Mouse (Mus musculus): Measurements from ENCODE around the gene Olfr509. TPM values are rescaled to one million over a fixed set of nuclear protein-coding genes. Genes with fewer than 3 reads are reported as not detected.
"Not testable (repeated sequence)": the region's sequence is repeated elsewhere in the genome, so short reads cannot be mapped to it uniquely, and the experiment has no call there.

The Olfr509 gene
- polyA plus RNA-seq, 1 experiment from 2014 or later = 0.05 TPM

DNA sequence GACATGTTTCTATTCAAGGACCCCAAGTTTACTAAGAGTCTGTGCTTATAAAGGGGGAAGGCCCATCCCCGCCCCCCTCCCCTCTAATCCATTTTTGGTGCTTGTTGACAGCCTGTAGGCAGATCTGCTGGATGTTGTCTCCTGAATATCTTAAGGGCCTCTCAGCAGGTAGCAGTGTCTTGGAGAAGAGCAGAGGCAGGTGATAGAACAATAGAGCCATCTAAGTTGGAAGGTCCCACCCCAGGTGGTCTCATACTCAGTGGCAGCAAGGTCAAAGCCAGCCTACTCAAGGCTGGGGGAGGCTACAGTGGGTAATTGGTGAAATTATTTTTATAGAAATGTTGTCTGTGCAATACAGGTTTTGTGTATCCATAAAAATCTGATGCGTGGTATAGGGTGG lies 37.6 kb downstream of the Olfr509 start:
- Histone ChIP-seq H3K4me3 (ENCODE audit: low read depth, low read length) (no peak overlapping the region), H3K27me3 (ENCODE audit: insufficient read depth, low read length) (no peaks in the 10 kb centered on the region), H3K4me2 (no peak overlapping the region), H3K27ac (ENCODE audit: low read depth) (no peak overlapping the region), H3K36me3 (ENCODE audit: insufficient read depth) (no peaks in the 10 kb centered on the region), H3K4me1 (ENCODE audit: insufficient read depth) (no peaks in the 10 kb centered on the region), H3K9me3 (ENCODE audit: low read depth, low read length) (no peaks in the 10 kb centered on the region), H3K9ac (no peak overlapping the region)
- no peak for TF ChIP-seq CTCF (IDR thresholded peaks at IDR 0.05; ENCODE audit: low read depth)
- 71% methylated on average over 2 of the region's 2 CpGs for WGBS
- DNase-seq (no peak), ATAC-seq (ENCODE audit: insufficient read depth) (no peak)

DNA sequence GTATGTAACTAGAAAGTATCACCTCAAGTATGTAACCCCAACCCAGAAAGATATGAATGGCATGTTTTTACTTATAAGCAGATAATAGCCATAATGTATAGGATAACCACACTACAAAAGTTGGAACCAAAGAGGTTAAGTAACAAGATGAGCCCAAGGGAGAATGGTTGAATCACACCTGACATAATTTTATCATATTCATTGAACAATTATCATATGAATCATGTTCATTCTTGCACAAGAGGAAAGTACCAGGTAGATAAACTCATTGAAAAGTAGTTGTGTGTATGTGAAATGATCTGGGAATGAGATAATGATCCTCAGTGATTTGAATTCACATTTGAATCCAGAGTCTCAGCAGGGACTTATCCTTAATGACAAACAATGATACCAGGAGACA lies 41.2 kb downstream of the Olfr509 start, which contains the start of gene Olfr506:
Gene Olfr506 (plus strand): TSS at position 301 of the 400 bp plus-strand sequence.
- ATAC-seq (ENCODE audit: insufficient read depth) = no peak
- H3K9ac ChIP-seq = no peak within 1 kb of the TSS
- H3K27ac ChIP-seq (ENCODE audit: low read depth) = no peak within 1 kb of the TSS
- H3K9me3 ChIP-seq (ENCODE audit: low read depth, low read length) = no peaks in the 10 kb centered on the region
- no peak within 1 kb of the TSS for H3K4me2 ChIP-seq
- TF ChIP-seq CTCF (IDR thresholded peaks at IDR 0.05; ENCODE audit: low read depth) = no peak
- no peak within 1 kb of the TSS for H3K4me3 ChIP-seq (ENCODE audit: low read depth, low read length)
- no peak for DNase-seq
- no peaks in the 10 kb centered on the region for H3K4me1 ChIP-seq (ENCODE audit: insufficient read depth)
- no peaks in the 10 kb centered on the region for H3K27me3 ChIP-seq (ENCODE audit: insufficient read depth, low read length)
- no peaks in the 10 kb centered on the region for H3K36me3 ChIP-seq (ENCODE audit: insufficient read depth)

DNA sequence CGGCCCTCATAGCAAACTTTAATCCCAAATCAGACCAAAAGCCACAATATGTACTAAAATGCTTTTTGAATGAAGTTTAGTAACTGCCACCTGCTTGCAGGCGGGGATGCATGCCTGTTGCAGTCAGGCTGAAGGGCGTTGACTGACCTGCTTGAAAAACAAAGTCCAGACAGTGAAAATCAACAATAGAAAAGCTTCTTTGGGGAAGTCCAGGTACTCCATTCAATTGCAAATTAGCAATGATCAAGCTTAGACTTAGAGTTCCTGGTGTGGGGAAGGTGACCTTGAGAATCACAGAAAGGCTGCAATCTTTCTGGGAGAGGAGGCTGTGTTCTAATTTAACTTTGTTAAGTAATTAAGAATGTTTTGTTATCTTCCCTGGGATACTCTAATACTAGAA lies 49.8 kb downstream of the Olfr509 start:
- H3K9me3 ChIP-seq (ENCODE audit: low read depth, low read length) = not testable (repeated sequence)
- 73% methylated on average over 3 of the region's 3 CpGs for WGBS

More for the DNA sequence above, 49.8 kb downstream of the Olfr509 start:
- not testable (repeated sequence) for DNase-seq; H3K4me1 ChIP-seq (ENCODE audit: insufficient read depth); H3K36me3 ChIP-seq (ENCODE audit: insufficient read depth); H3K27ac ChIP-seq (ENCODE audit: low read depth); H3K4me3 ChIP-seq (ENCODE audit: low read depth, low read length); ATAC-seq (ENCODE audit: insufficient read depth); H3K27me3 ChIP-seq (ENCODE audit: insufficient read depth, low read length); H3K9ac ChIP-seq; H3K4me2 ChIP-seq

Other genes with a start within 250 kb of the Olfr509 start
- not detected in 2 replicates for gene Olfr497, start 231.5 kb downstream of the Olfr509 start, polyA plus RNA-seq (2014; fragmentation: Nextera tagmentation; extraction: Ambion mirVana)
- gene Olfr498, start 186.6 kb downstream of the Olfr509 start, polyA plus RNA-seq (2014; fragmentation: Nextera tagmentation; extraction: Ambion mirVana) = not detected in 2 replicates
- not detected in 2 replicates for gene Olfr502, start 126.8 kb downstream of the Olfr509 start, polyA plus RNA-seq (2014; fragmentation: Nextera tagmentation; extraction: Ambion mirVana)
- gene Olfr503, start 107.4 kb downstream of the Olfr509 start, polyA plus RNA-seq (2014; fragmentation: Nextera tagmentation; extraction: Ambion mirVana) = not detected in 2 replicates
- gene Olfr504, start 86.1 kb downstream of the Olfr509 start, polyA plus RNA-seq (2014; fragmentation: Nextera tagmentation; extraction: Ambion mirVana) = not detected in 2 replicates
- not detected in 2 replicates for gene Olfr506, start 41.1 kb downstream of the Olfr509 start, polyA plus RNA-seq (2014; fragmentation: Nextera tagmentation; extraction: Ambion mirVana)
- gene Olfr507, start 30.1 kb downstream of the Olfr509 start, polyA plus RNA-seq (2014; fragmentation: Nextera tagmentation; extraction: Ambion mirVana) = not detected in 2 replicates
- gene Olfr508, start 21.9 kb downstream of the Olfr509 start, polyA plus RNA-seq (2014; fragmentation: Nextera tagmentation; extraction: Ambion mirVana) = not detected in 2 replicates
- gene Olfr510, start 14.5 kb upstream of the Olfr509 start, polyA plus RNA-seq (2014; fragmentation: Nextera tagmentation; extraction: Ambion mirVana) = not detected in 2 replicates
- not detected in 2 replicates for gene Olfr512, start 61.4 kb upstream of the Olfr509 start, polyA plus RNA-seq (2014; fragmentation: Nextera tagmentation; extraction: Ambion mirVana)
- gene Olfr513, start 99.1 kb upstream of the Olfr509 start, polyA plus RNA-seq (2014; fragmentation: Nextera tagmentation; extraction: Ambion mirVana) = not detected in 2 replicates
- not detected in 2 replicates for gene Olfr514, start 174.1 kb upstream of the Olfr509 start, polyA plus RNA-seq (2014; fragmentation: Nextera tagmentation; extraction: Ambion mirVana)
- not detected in 2 replicates for gene Olfr516, start 198.6 kb upstream of the Olfr509 start, polyA plus RNA-seq (2014; fragmentation: Nextera tagmentation; extraction: Ambion mirVana)
- gene Olfr517, start 220.5 kb upstream of the Olfr509 start, polyA plus RNA-seq (2014; fragmentation: Nextera tagmentation; extraction: Ambion mirVana) = not detected in 2 replicates
- not detected in 2 replicates for gene Olfr518, start 233.1 kb upstream of the Olfr509 start, polyA plus RNA-seq (2014; fragmentation: Nextera tagmentation; extraction: Ambion mirVana)
- gene Olfr519, start 242.5 kb upstream of the Olfr509 start, polyA plus RNA-seq (2014; fragmentation: Nextera tagmentation; extraction: Ambion mirVana) = not detected in 2 replicates

Data from lung, embryonic 14.5 days (tissue).